Mouse (Mus musculus) limb, embryonic 15.5 days (tissue): Measurements from ENCODE around the gene Cfdp1. TPM values are rescaled to one million over a fixed set of nuclear protein-coding genes. Genes with fewer than 3 reads are reported as not detected.
A peak's percentile ranks its signal among the peaks of the same experiment; 100 is the strongest.

Source experiments
- ATAC-seq: fragments of 200-750 bp; cut with Nextera tagmentation; 2 replicates; pipeline ENCODE4 v1.8.0; 2017; ENCODE audit warnings: low read depth, moderate TSS enrichment; ENCODE audit not compliant: insufficient number of reproducible peaks, low FRiP score, low TSS enrichment
- H3K27ac ChIP-seq: fragments of 300-500 bp; sonication (generic); 2 replicates; pipeline ENCODE4 v1.5.1; 2015; ENCODE audit warnings: moderate library complexity, mild to moderate bottlenecking, inconsistent platforms
- H3K27me3 ChIP-seq: fragments of 300-500 bp; sonication (generic); 2 replicates; pipeline ENCODE4 v1.6.1; 2015; ENCODE audit warnings: inconsistent platforms
- H3K36me3 ChIP-seq: fragments of 300-500 bp; sonication (generic); 2 replicates; pipeline ENCODE4 v1.6.1; 2015; ENCODE audit warnings: inconsistent platforms
- H3K4me1 ChIP-seq: fragments of 300-500 bp; sonication (generic); 2 replicates; pipeline ENCODE4 v1.6.1; 2015; ENCODE audit warnings: inconsistent platforms
- H3K4me2 ChIP-seq: fragments of 300-500 bp; sonication (generic); 2 replicates; pipeline ENCODE4 v1.6.1; 2015; ENCODE audit warnings: mild to moderate bottlenecking, inconsistent platforms
- H3K4me3 ChIP-seq: fragments of 300-500 bp; sonication (generic); 2 replicates; pipeline ENCODE4 v1.5.1; 2015; ENCODE audit warnings: mild to moderate bottlenecking, inconsistent platforms
- H3K9ac ChIP-seq: fragments of 300-500 bp; sonication (generic); 2 replicates; pipeline ENCODE4 v1.6.1; 2015; ENCODE audit warnings: inconsistent platforms
- H3K9me3 ChIP-seq: fragments of 300-500 bp; sonication (generic); 2 replicates; pipeline ENCODE4 v1.6.1; 2016; ENCODE audit warnings: inconsistent platforms
- WGBS: fragments of 180-500 bp; shearing (Covaris S2); methylation state at CpG from one replicate; pipeline ENCODE4 v1.1.7; 2015; 5-methylcytosine and 5-hydroxymethylcytosine counted together
- polyA plus RNA-seq: library from polyadenylated mRNA; unstranded; fragments of >200 nt; fragmentation: Nextera tagmentation; extraction: Ambion mirVana; gene quantifications from 2 replicates; pipeline ENCODE4 v1.2.1, GENCODE M21; 2015

Gene Cfdp1
- polyA plus RNA-seq, 1 experiment from 2014 or later = 232 TPM

DNA sequence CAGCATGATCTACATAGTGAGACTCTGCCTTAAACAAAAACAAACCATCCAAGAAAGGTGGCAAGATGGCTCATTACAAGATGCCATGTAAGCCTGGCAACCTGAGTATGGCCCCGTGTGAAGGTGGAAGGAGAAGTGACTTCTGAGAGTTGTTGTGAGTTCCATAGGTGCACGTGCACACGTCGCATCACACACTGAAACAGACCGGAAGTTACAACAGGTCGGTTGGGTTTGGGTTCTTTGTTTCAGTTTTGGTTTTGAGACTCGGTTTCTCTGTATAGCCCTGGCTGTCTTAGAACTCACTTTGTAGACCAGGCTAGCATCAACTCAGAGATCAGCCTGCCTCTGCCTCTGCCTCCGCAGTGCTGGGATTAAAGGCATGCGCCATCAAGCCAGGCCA, 40.3 kb downstream of the Cfdp1 start:
- WGBS = 93% methylated on average over 9 of the region's 9 CpGs
- Histone ChIP-seq H3K4me1 (0 out of 2 replicates have a peak, but pooled peaks cover 8% of the 10 kb centered on the region), H3K9ac (no peak overlapping the region), H3K27ac (no peak overlapping the region), H3K36me3 (peaks cover 36% of the 10 kb centered on the region), H3K4me3 (no peak overlapping the region), H3K4me2 (no peak overlapping the region), H3K9me3 (no peaks in the 10 kb centered on the region), H3K27me3 (no peaks in the 10 kb centered on the region)
- ATAC-seq = no peak

GRCm38 (mm10) chr8:111812835-111813234, 41.3 kb downstream of the Cfdp1 start:
- Histone ChIP-seq H3K4me2 (no peak overlapping the region), H3K9me3 (no peaks in the 10 kb centered on the region), H3K27me3 (no peaks in the 10 kb centered on the region), H3K4me3 (no peak overlapping the region), H3K4me1 (0 out of 2 replicates have a peak, but pooled peaks cover 6% of the 10 kb centered on the region), H3K36me3 (peaks cover 31% of the 10 kb centered on the region), H3K27ac (no peak overlapping the region), H3K9ac (no peak overlapping the region)
- ATAC-seq = no peak
- 67% methylated on average over 1 of the region's 1 CpGs for WGBS

DNA sequence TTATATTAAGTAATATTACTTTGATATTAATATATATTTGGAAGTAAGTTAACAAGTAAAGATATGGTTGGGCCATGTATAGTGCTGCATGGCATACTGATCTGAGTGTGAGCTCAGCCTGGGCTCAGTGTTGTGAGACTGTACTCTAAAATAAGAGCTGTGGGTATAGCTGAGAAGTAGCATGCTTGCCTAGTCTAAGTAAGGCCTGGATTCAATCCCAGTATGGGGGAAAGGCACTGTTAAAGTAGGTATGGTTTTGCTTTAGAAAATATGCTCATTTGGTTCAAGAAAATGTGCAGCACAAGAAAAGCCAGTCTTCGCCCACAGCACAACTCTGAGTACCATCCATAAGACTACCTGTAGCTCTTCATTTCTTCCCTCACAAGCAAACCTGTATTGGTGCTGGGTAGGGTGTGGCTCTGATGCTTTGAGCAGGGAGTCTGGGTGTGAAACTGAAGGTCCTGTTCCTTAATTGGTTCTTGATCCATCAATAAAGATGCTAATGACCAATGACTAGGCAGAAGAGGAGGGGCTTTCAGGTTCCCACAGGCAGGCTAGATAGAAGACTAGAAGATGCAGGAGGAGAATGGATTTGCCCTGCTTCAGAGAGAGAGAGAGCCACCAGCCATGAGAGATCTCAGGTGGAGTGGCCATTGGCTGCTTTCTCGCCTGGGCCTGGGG, 43.3 kb downstream of the Cfdp1 start:
- H3K27ac ChIP-seq = no peak overlapping the region
- no peak for ATAC-seq

GRCm38 (mm10) chr8:111808891-111809622, 45.0 kb downstream of the Cfdp1 start:
- no peaks in the 10 kb centered on the region for H3K27me3 ChIP-seq
- no peak overlapping the region for H3K27ac ChIP-seq
- ATAC-seq = no peak
- peaks cover 5% of the 10 kb centered on the region for H3K36me3 ChIP-seq
- H3K9ac ChIP-seq = no peak overlapping the region
- 68% methylated on average over 3 of the region's 3 CpGs for WGBS
- no peak overlapping the region for H3K4me3 ChIP-seq
- no peak overlapping the region for H3K4me2 ChIP-seq
- 0 out of 2 replicates have a peak, but pooled peaks cover 6% of the 10 kb centered on the region for H3K4me1 ChIP-seq
- H3K9me3 ChIP-seq = no peaks in the 10 kb centered on the region

More for the DNA sequence above, 43.3 kb downstream of the Cfdp1 start:
- Histone ChIP-seq H3K4me3 (no peak overlapping the region), H3K27me3 (no peaks in the 10 kb centered on the region), H3K9me3 (no peaks in the 10 kb centered on the region), H3K4me2 (no peak overlapping the region), H3K9ac (no peak overlapping the region), H3K36me3 (peaks cover 22% of the 10 kb centered on the region), H3K4me1 (0 out of 2 replicates have a peak, but pooled peaks cover 6% of the 10 kb centered on the region)
- WGBS = 76% methylated on average over 2 of the region's 2 CpGs

DNA sequence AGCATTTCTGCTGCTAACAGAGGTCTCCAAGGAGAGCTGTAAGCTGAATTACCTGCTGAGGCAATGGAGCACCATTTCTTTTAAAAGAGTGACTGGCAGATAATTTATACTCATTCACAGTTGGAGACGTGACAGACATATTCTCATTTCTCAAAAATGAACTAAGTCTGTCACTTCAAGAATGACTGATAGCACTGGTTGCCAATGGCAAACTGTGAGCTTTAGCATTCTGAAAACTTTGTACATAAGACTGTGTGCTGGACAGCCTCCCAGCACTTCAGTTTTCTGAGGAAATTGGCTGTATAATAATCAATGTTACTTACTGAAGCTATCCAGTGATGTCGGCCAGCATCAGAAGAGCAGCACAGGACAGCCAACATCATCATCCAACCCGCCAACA, 46.1 kb downstream of the Cfdp1 start:
- Histone ChIP-seq H3K36me3 (0 out of 2 replicates have a peak, but pooled peaks cover 2% of the 10 kb centered on the region), H3K27ac (no peak overlapping the region), H3K4me2 (no peak overlapping the region), H3K4me1 (0 out of 2 replicates have a peak, but pooled peaks cover 6% of the 10 kb centered on the region), H3K4me3 (no peak overlapping the region), H3K9ac (no peak overlapping the region), H3K27me3 (no peaks in the 10 kb centered on the region), H3K9me3 (no peaks in the 10 kb centered on the region)
- WGBS = 91% methylated on average over 3 of the region's 3 CpGs
- ATAC-seq = no peak

DNA sequence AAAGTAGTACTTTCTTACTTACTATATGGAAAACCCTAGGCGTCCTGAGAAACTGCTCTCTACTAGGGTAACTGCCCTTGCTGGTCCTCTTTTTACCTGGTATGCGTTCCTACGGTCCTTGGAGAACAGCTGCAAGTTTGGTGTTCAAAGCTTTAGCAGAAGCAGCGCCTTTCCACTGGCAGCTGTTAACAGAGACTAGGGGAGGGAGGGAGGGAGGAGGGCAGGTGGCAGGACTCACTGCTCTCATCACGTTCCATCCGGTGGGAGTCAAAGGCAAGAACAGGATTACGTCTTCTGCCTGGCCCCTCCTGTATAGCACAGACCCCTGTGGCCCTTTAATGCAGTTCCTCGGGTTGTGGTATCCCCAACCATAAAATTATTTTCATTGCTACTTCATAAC, 50.7 kb downstream of the Cfdp1 start:
- Histone ChIP-seq H3K4me2 (no peak overlapping the region), H3K4me3 (no peak overlapping the region), H3K9me3 (no peaks in the 10 kb centered on the region), H3K9ac (no peak overlapping the region), H3K36me3 (0 out of 2 replicates have a peak, but pooled peaks cover 3% of the 10 kb centered on the region), H3K27me3 (no peaks in the 10 kb centered on the region), H3K4me1 (0 out of 2 replicates have a peak, but pooled peaks cover 2% of the 10 kb centered on the region), H3K27ac (no peak overlapping the region)
- no peak for ATAC-seq
- whole genome bisulfite sequencing = 74% methylated on average over 8 of the region's 8 CpGs

DNA sequence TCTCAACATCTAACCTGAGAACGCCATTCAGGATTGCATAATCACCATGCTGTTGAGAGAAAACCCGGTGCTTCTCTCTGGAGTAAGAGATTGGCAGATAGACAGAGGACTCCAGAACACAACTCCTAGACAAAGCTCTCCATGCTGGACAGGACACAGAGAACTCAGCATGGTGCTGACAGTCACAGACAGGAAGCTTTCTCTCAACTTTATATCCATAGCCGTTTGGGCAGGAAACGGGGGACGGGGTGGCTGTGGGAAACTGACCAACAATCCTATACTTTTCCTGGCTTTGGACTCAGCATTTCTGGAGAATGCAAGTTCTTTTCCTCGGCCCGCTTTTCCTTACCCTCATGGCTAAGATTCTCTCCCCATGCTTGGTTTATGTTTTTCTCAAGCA, 51.8 kb downstream of the Cfdp1 start:
- peaks cover 7% of the 10 kb centered on the region; the same call in 1 of the 2 replicates for H3K36me3 ChIP-seq
- H3K9ac ChIP-seq = no peak overlapping the region
- WGBS = 60% methylated on average over 7 of the region's 7 CpGs
- no peak overlapping the region for H3K4me3 ChIP-seq
- 0 out of 2 replicates have a peak, but pooled peaks cover 2% of the 10 kb centered on the region for H3K4me1 ChIP-seq
- no peak for ATAC-seq
- peak overlapping the region; percentile 48 for H3K27ac ChIP-seq
- no peak overlapping the region for H3K4me2 ChIP-seq
- H3K9me3 ChIP-seq = no peaks in the 10 kb centered on the region
- H3K27me3 ChIP-seq = no peaks in the 10 kb centered on the region

DNA sequence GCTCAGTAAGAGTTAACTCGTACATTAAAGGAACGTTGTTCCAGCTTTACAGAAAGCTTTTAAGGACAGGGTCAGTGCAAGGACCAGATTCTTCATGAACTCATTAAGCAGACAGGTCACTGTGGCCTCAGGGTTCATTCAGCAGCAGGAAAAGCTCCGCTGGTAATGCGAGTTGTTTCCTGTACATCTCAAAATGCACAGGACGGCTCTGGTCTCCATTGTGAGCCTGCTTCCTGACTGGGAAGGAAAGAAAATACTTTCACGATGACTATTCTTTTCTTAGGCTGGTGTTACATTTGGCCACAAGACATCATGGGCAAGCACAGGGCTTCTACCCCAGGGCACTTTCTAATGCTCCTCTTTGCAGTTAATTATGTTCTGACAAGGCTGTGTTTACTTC, 52.6 kb downstream of the Cfdp1 start:
- H3K9ac ChIP-seq = no peak overlapping the region
- H3K9me3 ChIP-seq = no peaks in the 10 kb centered on the region
- 0 out of 2 replicates have a peak, but pooled peaks cover 2% of the 10 kb centered on the region for H3K4me1 ChIP-seq
- no peak overlapping the region for H3K4me3 ChIP-seq
- H3K27me3 ChIP-seq = no peaks in the 10 kb centered on the region
- H3K4me2 ChIP-seq = no peak overlapping the region
- H3K36me3 ChIP-seq = peaks cover 12% of the 10 kb centered on the region
- peak overlapping the region; percentile 59; the same call in 1 of the 2 replicates for H3K27ac ChIP-seq
- 18% methylated on average over 6 of the region's 6 CpGs for WGBS
- ATAC-seq = no peak

GRCm38 (mm10) chr8:111796528-111796927, 57.6 kb downstream of the Cfdp1 start:
- no peaks in the 10 kb centered on the region for H3K27me3 ChIP-seq
- H3K4me1 ChIP-seq = 0 out of 2 replicates have a peak, but pooled peaks cover 2% of the 10 kb centered on the region
- H3K27ac ChIP-seq = no peak overlapping the region
- H3K36me3 ChIP-seq = peaks cover 21% of the 10 kb centered on the region
- H3K4me2 ChIP-seq = no peak overlapping the region
- H3K9me3 ChIP-seq = no peaks in the 10 kb centered on the region
- ATAC-seq = no peak
- WGBS = 68% methylated on average over 1 of the region's 1 CpGs
- H3K9ac ChIP-seq = no peak overlapping the region
- H3K4me3 ChIP-seq = no peak overlapping the region

GRCm38 (mm10) chr8:111793324-111793917, 60.7 kb downstream of the Cfdp1 start:
- Histone ChIP-seq H3K27me3 (no peaks in the 10 kb centered on the region), H3K9ac (no peak overlapping the region), H3K27ac (no peak overlapping the region), H3K36me3 (peaks cover 24% of the 10 kb centered on the region), H3K4me1 (peaks cover 4% of the 10 kb centered on the region), H3K9me3 (no peaks in the 10 kb centered on the region), H3K4me3 (no peak overlapping the region), H3K4me2 (no peak overlapping the region)
- no peak for ATAC-seq
- WGBS = 58% methylated on average over 3 of the region's 3 CpGs

DNA sequence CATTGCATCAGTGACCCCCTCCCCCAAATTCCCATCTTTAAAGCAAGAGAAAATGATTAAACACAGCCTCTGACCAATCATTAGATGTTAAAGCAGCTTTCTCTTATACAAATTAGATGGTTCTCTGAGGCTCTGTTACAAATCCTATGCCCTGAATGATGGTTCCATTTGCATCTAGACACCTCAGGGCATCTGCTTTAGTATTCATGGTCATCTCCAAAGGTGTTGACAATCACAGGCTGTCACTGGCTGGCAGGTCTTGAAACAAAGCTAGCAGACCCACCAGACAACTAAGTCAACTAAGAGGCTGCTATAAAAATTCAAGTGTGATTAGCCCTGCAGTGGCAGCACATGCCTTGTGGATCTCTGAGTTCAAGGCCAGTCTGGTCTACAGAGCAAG, 64.5 kb downstream of the Cfdp1 start:
- H3K27me3 ChIP-seq = no peaks in the 10 kb centered on the region
- H3K27ac ChIP-seq = no peak overlapping the region

GRCm38 (mm10) chr8:111789200-111789599, 64.9 kb downstream of the Cfdp1 start:
- H3K27ac ChIP-seq = no peak overlapping the region
- H3K4me1 ChIP-seq = peaks cover 20% of the 10 kb centered on the region
- WGBS = 53% methylated on average over 4 of the region's 4 CpGs

More for the DNA sequence above, 64.5 kb downstream of the Cfdp1 start:
- Histone ChIP-seq H3K36me3 (peaks cover 12% of the 10 kb centered on the region), H3K9me3 (no peaks in the 10 kb centered on the region), H3K9ac (no peak overlapping the region), H3K4me1 (peaks cover 22% of the 10 kb centered on the region), H3K4me3 (no peak overlapping the region), H3K4me2 (no peak overlapping the region)
- ATAC-seq = no peak

More at GRCm38 (mm10) chr8:111789200-111789599, 64.9 kb downstream of the Cfdp1 start:
- no peaks in the 10 kb centered on the region for H3K27me3 ChIP-seq
- no peak overlapping the region for H3K4me2 ChIP-seq
- H3K9me3 ChIP-seq = no peaks in the 10 kb centered on the region
- peaks cover 9% of the 10 kb centered on the region for H3K36me3 ChIP-seq
- no peak for ATAC-seq
- H3K9ac ChIP-seq = no peak overlapping the region
- no peak overlapping the region for H3K4me3 ChIP-seq
